Mouse (Mus musculus) WW6 (cell line): Measurements from ENCODE around the gene Stk24.
A peak's percentile ranks its signal among the peaks of the same experiment; 100 is the strongest.

Experiments used
- DNase-seq: peaks from one replicate; pipeline ENCODE4 v3.0.0-alpha.2; 2013; ENCODE audit warnings: low read depth, low spot score

Gene Stk24

GRCm38 (mm10) chr14:121314934-121315333 lies 64.9 kb downstream of the Stk24 start:
- DNase-seq: no peak

GRCm38 (mm10) chr14:121313283-121313682 lies 66.5 kb downstream of the Stk24 start:
- DNase-seq: no peak

DNA sequence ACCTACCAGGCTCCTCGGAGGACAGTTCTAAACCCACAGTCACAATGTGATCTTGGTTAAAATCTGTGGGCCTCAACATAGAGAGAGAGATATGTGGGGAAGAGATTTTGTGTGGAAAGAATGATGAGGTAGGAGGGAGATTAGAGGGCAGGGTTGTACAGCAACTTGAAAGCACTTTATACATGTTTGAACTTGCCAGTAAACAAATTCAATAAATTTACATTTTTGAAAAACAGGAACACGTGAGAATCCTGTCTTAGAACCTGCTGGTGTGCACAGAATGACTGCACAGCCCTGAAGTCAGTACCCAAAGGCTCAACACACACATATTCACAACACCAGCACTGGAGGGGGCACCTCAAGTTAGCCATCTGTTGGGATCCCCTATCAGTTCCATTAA lies 68.7 kb downstream of the Stk24 start:
- no peak for DNase-seq

- DNase-seq: no peak
Observed at GRCm38 (mm10) chr14:121310325-121311080, 69.3 kb downstream of the Stk24 start.

DNA sequence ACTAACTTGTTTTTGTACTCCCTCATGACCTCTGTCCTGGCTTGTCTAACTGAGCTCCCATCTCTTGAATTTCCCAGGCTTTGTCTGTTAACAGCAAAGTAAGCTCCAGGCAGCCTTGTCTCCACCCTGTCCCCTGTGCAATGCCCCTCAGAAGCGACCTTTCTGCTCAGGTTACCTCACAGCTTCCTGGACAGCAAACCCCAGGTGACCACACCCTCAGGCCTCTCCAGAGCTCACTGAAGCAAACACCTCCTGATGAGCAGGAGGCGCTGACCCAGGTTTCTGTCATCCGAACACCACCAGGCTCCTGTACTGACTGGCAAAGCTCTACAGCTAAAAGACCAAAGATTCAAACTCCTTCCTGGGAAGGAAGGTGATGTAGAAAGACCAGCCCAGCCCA lies 69.9 kb downstream of the Stk24 start:
- DNase-seq: no peak

GRCm38 (mm10) chr14:121305316-121306064 lies 74.3 kb downstream of the Stk24 start:
- no peak for DNase-seq

- no peak for DNase-seq
Observed at GRCm38 (mm10) chr14:121304523-121304922, 75.3 kb downstream of the Stk24 start.

GRCm38 (mm10) chr14:121299093-121299492 lies 80.7 kb downstream of the Stk24 start:
- DNase-seq: no peak

- no peak for DNase-seq
Observed at GRCm38 (mm10) chr14:121298537-121298936, 81.3 kb downstream of the Stk24 start.

- no peak for DNase-seq
Observed at GRCm38 (mm10) chr14:121297103-121297502, 82.7 kb downstream of the Stk24 start.

GRCm38 (mm10) chr14:121294484-121294883 lies 85.3 kb downstream of the Stk24 start:
- no peak for DNase-seq

- DNase-seq: no peak
Observed at GRCm38 (mm10) chr14:121292391-121292790, 87.4 kb downstream of the Stk24 start.

DNA sequence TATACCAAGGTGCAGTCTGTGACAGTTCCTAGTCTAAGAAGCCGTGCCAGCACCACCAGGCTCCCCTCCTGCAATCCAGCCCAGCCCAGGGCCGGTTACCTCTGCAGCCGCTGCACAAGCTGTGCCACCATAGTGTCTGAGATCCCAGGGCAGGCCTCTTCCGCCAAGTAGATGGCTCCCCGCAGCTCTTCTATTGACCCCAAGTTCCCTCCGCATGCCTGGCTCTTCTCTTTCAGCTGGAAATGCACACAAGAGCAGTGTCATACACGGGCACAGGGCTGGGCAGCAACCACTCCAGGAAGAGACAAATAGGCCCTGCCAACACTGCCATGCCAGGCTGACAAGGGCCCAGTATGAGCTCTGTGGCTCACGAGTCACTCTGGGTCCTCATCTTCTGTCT lies 87.9 kb downstream of the Stk24 start:
- DNase-seq: no peak

DNA sequence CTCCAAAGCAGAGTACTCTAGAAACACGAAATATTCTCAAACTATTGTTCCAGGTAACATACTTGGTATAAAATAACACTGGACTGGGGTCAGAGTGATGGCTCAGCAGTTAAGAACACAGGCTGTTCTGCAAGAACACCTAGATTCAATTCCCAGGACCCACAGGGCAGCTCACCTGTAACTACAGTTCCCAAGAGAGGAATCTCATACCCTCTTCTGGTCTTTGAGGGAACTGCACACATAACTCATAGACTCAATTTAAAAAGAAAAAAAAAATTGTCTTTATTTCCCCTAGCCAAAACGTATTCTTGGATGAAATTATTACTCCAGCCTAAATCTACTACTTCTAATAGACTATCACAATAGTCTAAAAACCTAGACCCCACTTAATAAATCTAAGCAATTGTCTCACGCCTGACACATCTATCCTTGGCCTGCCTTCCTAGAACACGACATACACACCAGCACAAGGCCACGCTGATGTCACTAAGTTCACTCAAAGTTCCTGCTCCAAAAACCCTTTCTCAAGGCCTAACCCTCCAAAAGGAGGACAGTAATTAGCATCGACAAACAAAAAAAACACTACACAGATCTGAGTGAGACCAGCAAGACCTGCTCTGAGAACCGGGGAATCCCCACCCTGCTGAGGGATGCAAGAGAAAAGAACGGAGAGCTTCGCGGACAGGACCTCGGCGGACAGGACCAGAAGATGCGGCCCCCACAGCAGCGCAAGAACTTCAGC lies 94.3 kb downstream of the Stk24 start:
- DNase-seq: no peak

- DNase-seq: no peak
Observed at GRCm38 (mm10) chr14:121281336-121281710, 98.5 kb downstream of the Stk24 start.

DNA sequence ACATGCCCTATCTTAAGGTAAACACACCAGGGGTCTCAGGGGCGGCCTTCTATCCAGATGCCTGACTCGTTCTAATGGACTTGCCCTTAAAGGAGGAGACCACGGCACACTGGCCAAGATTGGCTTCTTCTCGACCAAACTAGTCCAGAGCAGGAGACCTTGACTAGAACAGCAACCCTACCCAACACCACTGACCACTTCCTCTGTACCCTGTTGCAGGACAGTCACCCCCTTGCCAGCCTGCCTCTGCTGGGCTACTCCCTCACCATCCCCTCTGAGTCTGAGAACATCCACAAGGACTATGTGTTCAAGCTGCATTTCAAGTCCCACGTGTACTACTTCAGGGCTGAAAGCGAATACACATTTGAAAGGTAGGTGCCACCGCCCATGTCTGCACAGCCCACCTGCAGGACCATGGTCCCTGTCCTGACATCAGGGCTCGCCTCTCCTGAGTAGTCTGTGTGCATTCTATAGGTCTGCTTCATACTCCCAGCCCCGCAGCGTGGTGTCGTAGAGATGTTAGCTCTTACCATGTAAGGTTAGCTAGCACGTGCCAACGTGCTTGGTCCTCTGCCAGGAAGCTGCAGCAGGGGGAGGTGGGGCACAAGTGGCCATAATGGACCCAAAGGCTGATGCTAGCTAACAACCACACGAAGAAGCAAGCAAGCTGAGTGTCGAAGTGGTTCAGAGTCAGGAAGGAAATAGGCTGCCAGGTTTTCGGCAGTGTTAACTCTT lies 99.0 kb downstream of the Stk24 start:
- no peak for DNase-seq

DNA sequence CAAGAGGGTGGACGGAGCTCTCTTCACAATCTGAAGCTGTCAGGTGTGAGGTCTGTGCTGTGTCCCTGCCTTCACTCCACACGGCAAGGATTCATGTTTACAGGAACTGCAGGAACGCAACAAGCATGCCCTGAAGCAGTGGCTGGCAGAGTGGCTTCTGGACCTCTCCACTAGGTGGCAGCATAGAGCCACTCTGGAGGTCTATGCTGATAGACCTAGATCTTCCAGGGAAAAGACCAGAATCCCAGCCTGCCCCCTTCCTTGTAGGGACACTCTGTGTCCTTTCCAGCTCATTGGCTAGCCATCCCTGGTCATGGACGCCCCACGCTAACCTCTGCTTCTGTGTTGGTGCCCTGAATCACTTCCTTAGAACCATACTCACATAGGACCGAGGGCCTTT lies 100.7 kb downstream of the Stk24 start:
- DNase-seq: peak; percentile 45

DNA sequence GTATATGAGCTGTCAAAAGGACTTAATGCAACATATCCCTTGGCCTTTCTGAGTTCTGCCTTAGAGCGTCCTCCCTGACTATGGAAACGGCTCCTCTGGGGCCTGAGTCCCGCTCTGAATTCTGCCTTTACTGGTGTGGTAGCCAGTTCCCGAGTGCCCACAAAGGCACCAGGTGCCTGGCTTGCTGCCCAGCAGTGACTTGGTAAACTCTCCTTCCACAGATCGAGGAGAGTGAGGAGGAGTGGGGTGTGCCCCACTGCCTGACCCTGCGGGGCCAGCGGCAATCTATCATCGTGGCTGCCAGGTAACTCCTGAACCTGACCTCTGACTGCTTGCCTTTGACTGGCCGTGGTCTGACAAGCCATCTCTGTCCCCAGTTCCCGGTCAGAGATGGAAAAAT lies 103.8 kb downstream of the Stk24 start:
- DNase-seq: no peak

GRCm38 (mm10) chr14:121274985-121275384 lies 104.8 kb downstream of the Stk24 start:
- no peak for DNase-seq

DNA sequence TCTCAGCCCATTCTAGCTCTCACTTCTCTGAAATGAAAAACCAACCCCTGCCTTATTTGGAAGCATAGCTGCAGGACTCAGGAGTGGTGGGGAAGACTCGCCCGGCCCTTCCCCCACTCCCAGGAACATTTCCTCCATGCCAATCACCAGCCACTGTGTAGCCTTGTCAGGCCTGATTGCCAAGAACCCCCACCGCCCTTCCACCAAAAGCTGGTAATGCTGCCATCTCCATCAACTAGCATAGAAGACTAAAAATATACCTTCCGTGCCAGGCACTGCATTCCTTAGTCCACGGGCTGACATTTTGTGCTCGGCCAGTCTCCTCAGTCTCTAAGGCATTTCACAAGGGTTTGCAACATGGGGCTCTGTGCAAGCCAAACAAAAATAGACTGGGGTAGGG lies 109.3 kb downstream of the Stk24 start:
- no peak for DNase-seq

GRCm38 (mm10) chr14:121267801-121268200 lies 112.0 kb downstream of the Stk24 start:
- no peak for DNase-seq

DNA sequence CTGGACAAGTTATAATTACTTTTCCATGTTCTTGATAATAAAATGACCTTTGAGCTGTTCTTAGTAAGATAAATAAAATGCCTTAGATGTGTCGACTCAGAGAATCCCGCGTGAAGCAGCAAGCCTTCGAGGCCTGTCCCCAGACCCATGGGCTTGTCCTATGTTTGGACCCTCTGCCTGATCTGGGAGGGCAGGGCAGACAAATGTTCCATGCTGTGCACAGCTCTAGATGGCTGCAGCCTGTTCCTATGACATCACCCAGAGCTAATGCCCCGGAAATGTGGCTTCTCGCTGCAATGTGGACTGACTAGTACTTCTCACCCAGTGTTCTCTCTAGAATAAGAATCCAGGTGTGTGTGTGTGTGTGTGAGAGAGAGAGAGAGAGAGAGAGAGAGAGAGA lies 115.4 kb downstream of the Stk24 start:
- DNase-seq: no peak
